Mouse (Mus musculus): ENCODE measurements around the gene Gdf15. TPM values are rescaled to one million over a fixed set of nuclear protein-coding genes. Genes with fewer than 3 reads are reported as not detected.

Gene Gdf15
- polyA plus RNA-seq (2011; ENCODE audit: insufficient read depth, insufficient read length, low read depth, missing spikeins), result 1.9 and 2.1 TPM in 2 replicates

DNA sequence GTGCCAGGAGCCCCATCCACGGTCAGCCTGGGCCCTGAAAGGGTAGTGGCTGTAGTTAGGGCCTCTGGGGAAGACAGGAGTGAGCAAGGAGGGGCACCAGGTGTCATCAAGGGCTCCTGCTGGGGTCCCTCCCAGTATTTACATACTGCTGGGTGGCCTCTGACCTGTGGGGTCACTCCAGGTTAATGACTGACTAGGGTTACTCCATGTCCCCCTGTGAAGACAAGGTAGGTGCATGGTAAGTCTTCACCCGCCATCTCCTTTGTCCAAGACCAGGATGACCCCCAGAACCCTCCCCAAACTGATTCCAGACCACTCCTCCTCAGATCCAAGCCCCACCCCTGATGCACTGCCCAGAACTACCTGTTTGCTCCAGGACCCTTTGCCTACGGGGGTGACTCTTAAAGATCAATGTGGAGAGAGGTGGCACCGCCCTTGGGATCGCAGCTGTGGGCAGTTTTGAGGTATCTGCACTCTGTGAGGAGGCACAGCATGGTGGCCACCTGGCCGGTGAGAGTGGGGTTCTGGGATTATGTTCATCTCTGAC, at the start of gene Gdf15:
Gene Gdf15 (minus strand): TSS at position 111 of the 547 bp plus-strand sequence.
- H3K9me3 ChIP-seq (replicated peaks; ENCODE audit: control insufficient read depth, insufficient read depth, low read length, poor library complexity, severe bottlenecking), result no peaks in the 10 kb centered on the region

DNA sequence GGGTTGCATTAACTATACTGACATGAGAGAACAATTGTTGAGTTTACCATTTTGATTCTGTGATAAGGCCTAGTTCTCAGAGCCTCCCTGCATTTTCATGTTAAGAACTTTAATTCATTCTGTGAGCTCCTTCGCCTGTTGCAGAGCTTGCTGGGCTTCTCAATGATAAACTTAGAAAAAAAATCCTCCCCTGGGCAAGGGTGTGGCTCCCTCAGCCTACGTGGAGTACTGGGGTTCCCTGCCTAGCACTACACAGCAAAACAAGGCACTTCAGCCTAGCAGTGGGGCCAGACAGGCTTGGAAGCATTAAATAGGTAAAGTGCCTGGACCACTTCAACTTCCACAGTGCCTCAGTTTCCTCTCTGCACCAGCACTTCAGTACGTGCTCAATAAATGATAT, 49.2 kb upstream of the Gdf15 start:
- Histone ChIP-seq H3K9ac (ENCODE audit: low read depth, poor library complexity, severe bottlenecking) (no peak overlapping the region), H3K4me3 (ENCODE audit: low read depth, low read length) (no peak overlapping the region), H3K27me3 (ENCODE audit: control insufficient read depth, insufficient read depth, low read length, poor library complexity, severe bottlenecking) (no peaks in the 10 kb centered on the region), H3K27ac (ENCODE audit: insufficient read depth, low read length) (no peak overlapping the region), H3K9me3 (replicated peaks; ENCODE audit: control insufficient read depth, insufficient read depth, low read length, poor library complexity, severe bottlenecking) (no peaks in the 10 kb centered on the region), H3K4me1 (ENCODE audit: control insufficient read depth, insufficient read depth, low read length) (peaks cover 4% of the 10 kb centered on the region), H3K36me3 (ENCODE audit: control insufficient read depth, insufficient read depth, low read length, poor library complexity, severe bottlenecking) (peaks cover 19% of the 10 kb centered on the region; the same call in 1 of the 2 replicates)
- no peak for TF ChIP-seq POLR2A (IDR thresholded peaks at IDR 0.05; ENCODE audit: insufficient read depth, low read length)
- no peak for TF ChIP-seq EP300 (IDR thresholded peaks at IDR 0.05; ENCODE audit: insufficient read depth, low read depth, low read length)
- no peak for TF ChIP-seq CTCF (IDR thresholded peaks at IDR 0.05; ENCODE audit: low read depth, low read length)

More for the DNA sequence above, at the start of gene Gdf15:
- no peak for TF ChIP-seq CTCF (IDR thresholded peaks at IDR 0.05; ENCODE audit: low read depth, low read length)
- no peak for TF ChIP-seq EP300 (IDR thresholded peaks at IDR 0.05; ENCODE audit: insufficient read depth, low read depth, low read length)
- no peak for TF ChIP-seq POLR2A (IDR thresholded peaks at IDR 0.05; ENCODE audit: insufficient read depth, low read length)
- Histone ChIP-seq H3K27me3 (ENCODE audit: control insufficient read depth, insufficient read depth, low read length, poor library complexity, severe bottlenecking) (no peaks in the 10 kb centered on the region), H3K36me3 (ENCODE audit: control insufficient read depth, insufficient read depth, low read length, poor library complexity, severe bottlenecking) (no peaks in the 10 kb centered on the region), H3K27ac (ENCODE audit: insufficient read depth, low read length) (peak within 1 kb of the TSS; percentile 82), H3K4me1 (ENCODE audit: control insufficient read depth, insufficient read depth, low read length) (peaks cover 4% of the 10 kb centered on the region), H3K4me3 (ENCODE audit: low read depth, low read length) (peak within 1 kb of the TSS; percentile 50), H3K9ac (ENCODE audit: low read depth, poor library complexity, severe bottlenecking) (peak within 1 kb of the TSS; percentile 69)

- Histone ChIP-seq H3K9ac (ENCODE audit: low read depth, poor library complexity, severe bottlenecking) (no peak overlapping the region), H3K27ac (ENCODE audit: insufficient read depth, low read length) (no peak overlapping the region), H3K27me3 (ENCODE audit: control insufficient read depth, insufficient read depth, low read length, poor library complexity, severe bottlenecking) (no peaks in the 10 kb centered on the region), H3K36me3 (ENCODE audit: control insufficient read depth, insufficient read depth, low read length, poor library complexity, severe bottlenecking) (peaks cover 20% of the 10 kb centered on the region; the same call in 1 of the 2 replicates), H3K4me1 (ENCODE audit: control insufficient read depth, insufficient read depth, low read length) (peaks cover 4% of the 10 kb centered on the region), H3K4me3 (ENCODE audit: low read depth, low read length) (no peak overlapping the region), H3K9me3 (replicated peaks; ENCODE audit: control insufficient read depth, insufficient read depth, low read length, poor library complexity, severe bottlenecking) (no peaks in the 10 kb centered on the region)
- TF ChIP-seq POLR2A (IDR thresholded peaks at IDR 0.05; ENCODE audit: insufficient read depth, low read length), result no peak
- TF ChIP-seq CTCF (IDR thresholded peaks at IDR 0.05; ENCODE audit: low read depth, low read length), result no peak
Measured at GRCm38 (mm10) chr8:70680039-70680438, 47.8 kb upstream of the Gdf15 start.

- H3K4me3 ChIP-seq (ENCODE audit: low read depth, low read length), result no peak overlapping the region
- no peaks in the 10 kb centered on the region for H3K27me3 ChIP-seq (ENCODE audit: control insufficient read depth, insufficient read depth, low read length, poor library complexity, severe bottlenecking)
- H3K4me1 ChIP-seq (ENCODE audit: control insufficient read depth, insufficient read depth, low read length), result peaks cover 4% of the 10 kb centered on the region
- 0 out of 2 replicates have a peak overlapping the region, but pooled peaks have one; percentile 3 for H3K27ac ChIP-seq (ENCODE audit: insufficient read depth, low read length)
- H3K36me3 ChIP-seq (ENCODE audit: control insufficient read depth, insufficient read depth, low read length, poor library complexity, severe bottlenecking), result peaks cover 20% of the 10 kb centered on the region; the same call in 1 of the 2 replicates
- H3K9ac ChIP-seq (ENCODE audit: low read depth, poor library complexity, severe bottlenecking), result no peak overlapping the region
- no peaks in the 10 kb centered on the region for H3K9me3 ChIP-seq (replicated peaks; ENCODE audit: control insufficient read depth, insufficient read depth, low read length, poor library complexity, severe bottlenecking)
- TF ChIP-seq CTCF (IDR thresholded peaks at IDR 0.05; ENCODE audit: low read depth, low read length), result no peak
- TF ChIP-seq EP300 (IDR thresholded peaks at IDR 0.05; ENCODE audit: insufficient read depth, low read depth, low read length), result 0 out of 2 replicates have a peak, but pooled peaks have one; percentile 8
- no peak for TF ChIP-seq POLR2A (IDR thresholded peaks at IDR 0.05; ENCODE audit: insufficient read depth, low read length)
Measured at GRCm38 (mm10) chr8:70679404-70679803, 47.1 kb upstream of the Gdf15 start.

- H3K27me3 ChIP-seq (ENCODE audit: control insufficient read depth, insufficient read depth, low read length, poor library complexity, severe bottlenecking), result no peaks in the 10 kb centered on the region
- peaks cover 4% of the 10 kb centered on the region for H3K4me1 ChIP-seq (ENCODE audit: control insufficient read depth, insufficient read depth, low read length)
- H3K27ac ChIP-seq (ENCODE audit: insufficient read depth, low read length), result no peak overlapping the region
- TF ChIP-seq POLR2A (IDR thresholded peaks at IDR 0.05; ENCODE audit: insufficient read depth, low read length), result no peak
- TF ChIP-seq CTCF (IDR thresholded peaks at IDR 0.05; ENCODE audit: low read depth, low read length), result no peak
- TF ChIP-seq EP300 (IDR thresholded peaks at IDR 0.05; ENCODE audit: insufficient read depth, low read depth, low read length), result no peak
- peaks cover 20% of the 10 kb centered on the region; the same call in 1 of the 2 replicates for H3K36me3 ChIP-seq (ENCODE audit: control insufficient read depth, insufficient read depth, low read length, poor library complexity, severe bottlenecking)
- no peaks in the 10 kb centered on the region for H3K9me3 ChIP-seq (replicated peaks; ENCODE audit: control insufficient read depth, insufficient read depth, low read length, poor library complexity, severe bottlenecking)
- no peak overlapping the region for H3K9ac ChIP-seq (ENCODE audit: low read depth, poor library complexity, severe bottlenecking)
- no peak overlapping the region for H3K4me3 ChIP-seq (ENCODE audit: low read depth, low read length)
Measured at GRCm38 (mm10) chr8:70678679-70679078, 46.4 kb upstream of the Gdf15 start.

GRCm38 (mm10) chr8:70677451-70678080, 45.3 kb upstream of the Gdf15 start:
- no peaks in the 10 kb centered on the region for H3K9me3 ChIP-seq (replicated peaks; ENCODE audit: control insufficient read depth, insufficient read depth, low read length, poor library complexity, severe bottlenecking)
- TF ChIP-seq POLR2A (IDR thresholded peaks at IDR 0.05; ENCODE audit: insufficient read depth, low read length) (no peak), CTCF (IDR thresholded peaks at IDR 0.05; ENCODE audit: low read depth, low read length) (no peak), EP300 (IDR thresholded peaks at IDR 0.05; ENCODE audit: insufficient read depth, low read depth, low read length) (no peak)
- peaks cover 4% of the 10 kb centered on the region for H3K4me1 ChIP-seq (ENCODE audit: control insufficient read depth, insufficient read depth, low read length)
- 0 out of 2 replicates have a peak overlapping the region, but pooled peaks have one; percentile 19 for H3K27ac ChIP-seq (ENCODE audit: insufficient read depth, low read length)
- peaks cover 20% of the 10 kb centered on the region; the same call in 1 of the 2 replicates for H3K36me3 ChIP-seq (ENCODE audit: control insufficient read depth, insufficient read depth, low read length, poor library complexity, severe bottlenecking)
- no peak overlapping the region for H3K4me3 ChIP-seq (ENCODE audit: low read depth, low read length)
- H3K9ac ChIP-seq (ENCODE audit: low read depth, poor library complexity, severe bottlenecking), result no peak overlapping the region
- H3K27me3 ChIP-seq (ENCODE audit: control insufficient read depth, insufficient read depth, low read length, poor library complexity, severe bottlenecking), result no peaks in the 10 kb centered on the region
